Mouse (Mus musculus): ENCODE results near the gene Gls2.
"Not testable (repeated sequence)": the region's sequence is repeated elsewhere in the genome, so short reads cannot be mapped to it uniquely, and the experiment has no call there.

The Gls2 gene

DNA sequence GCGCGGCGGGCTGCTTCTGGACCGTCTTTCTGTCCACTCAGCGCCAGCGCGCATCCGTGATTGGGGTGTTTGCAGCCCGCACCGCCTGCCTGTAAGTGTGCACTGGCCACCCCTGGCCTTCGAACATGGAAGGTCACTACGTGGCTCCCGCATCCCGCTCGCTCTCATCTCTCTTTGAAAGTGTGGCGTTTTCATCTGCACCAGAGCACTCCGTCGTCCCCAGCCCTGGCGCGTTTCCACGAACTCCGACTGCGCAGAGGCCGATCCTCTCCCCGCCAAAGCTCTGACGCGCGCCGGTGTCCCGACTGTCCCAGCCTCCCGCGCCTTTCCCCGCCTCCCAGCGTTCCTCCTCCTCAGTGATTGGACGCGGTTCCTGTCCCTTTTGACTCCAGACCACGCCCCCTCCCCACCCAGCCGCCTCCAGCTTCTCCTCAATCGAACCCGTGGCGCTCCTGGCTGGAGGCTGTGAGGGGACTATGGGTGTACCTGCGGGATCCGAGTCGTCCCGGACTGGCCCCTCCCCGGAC is at the start of gene Gls2:
Gls2 (plus strand) TSS at position 434 of the 527 bp plus-strand sequence.
- peak; percentile 82 for DNase-seq (ENCODE audit: low read depth, low spot score)

DNA sequence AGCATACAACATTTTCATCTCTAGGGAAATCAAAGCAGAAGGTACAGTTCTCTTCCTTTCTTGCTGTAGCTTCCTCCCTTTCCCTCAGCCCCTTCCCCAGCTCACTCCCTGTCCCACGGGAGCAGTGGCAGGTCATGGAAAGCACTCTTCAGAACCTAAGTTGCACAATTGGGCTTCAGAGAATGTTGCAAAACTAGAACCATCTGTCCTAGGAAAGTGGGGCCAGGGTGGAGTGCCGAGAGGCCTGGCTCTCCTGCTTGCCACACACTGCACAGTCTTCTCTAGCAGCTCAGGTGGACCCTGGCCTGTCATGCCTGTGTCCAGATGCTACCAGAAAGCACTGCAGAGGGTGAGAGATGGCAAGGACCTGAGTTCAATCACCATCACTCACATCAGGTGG is 49.3 kb upstream of the Gls2 start:
- DNase-seq (ENCODE audit: low read depth, low spot score), result no peak

DNA sequence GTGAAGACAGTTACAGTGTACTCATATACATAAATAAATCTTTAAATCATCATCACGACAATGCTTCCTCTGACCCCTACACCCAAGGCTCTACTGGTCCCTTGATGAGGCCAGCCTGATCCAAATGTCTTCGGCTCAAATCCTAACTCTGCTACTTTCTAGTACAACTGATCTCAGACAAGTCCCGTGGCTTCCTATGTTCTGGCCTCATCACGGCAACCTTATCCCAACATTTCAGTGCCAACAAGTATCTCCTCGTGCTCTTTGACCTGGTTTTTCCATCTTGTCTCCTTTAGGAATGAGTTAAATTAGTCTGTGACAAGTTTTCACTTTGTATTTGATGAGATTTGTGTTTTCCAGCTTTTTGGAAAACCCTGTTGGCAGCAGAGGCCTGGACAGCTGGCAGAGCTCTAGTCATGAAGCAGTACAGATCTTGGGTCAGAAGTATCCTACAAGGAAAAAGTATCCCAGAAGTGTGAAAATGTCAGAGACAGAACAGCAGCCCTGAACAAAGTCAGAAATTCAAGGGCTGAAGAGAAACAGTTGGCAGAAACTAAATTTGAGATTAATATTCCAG is 45.4 kb upstream of the Gls2 start:
- no peak for DNase-seq (ENCODE audit: low read depth, low spot score)

DNA sequence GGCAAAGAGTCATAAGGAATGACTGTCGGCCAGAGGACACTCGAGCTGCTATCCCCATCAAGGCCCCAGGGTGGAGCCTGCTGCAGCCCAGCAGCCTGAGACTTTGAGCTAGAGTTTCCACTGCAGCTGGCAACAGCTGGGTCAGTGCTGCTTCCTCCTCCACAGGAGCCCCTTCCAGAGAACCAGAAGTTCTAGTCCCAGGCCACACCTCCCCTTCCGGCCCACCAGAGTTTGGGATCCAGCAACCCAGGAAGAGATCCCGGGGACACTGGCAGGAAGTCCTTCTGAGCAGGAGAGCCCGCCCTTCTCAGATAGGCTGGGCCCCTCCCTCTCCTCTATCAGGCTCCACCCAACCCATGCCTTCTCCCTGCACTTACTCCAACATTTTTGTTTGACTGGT is 44.7 kb upstream of the Gls2 start:
- DNase-seq (ENCODE audit: low read depth, low spot score), result no peak

DNA sequence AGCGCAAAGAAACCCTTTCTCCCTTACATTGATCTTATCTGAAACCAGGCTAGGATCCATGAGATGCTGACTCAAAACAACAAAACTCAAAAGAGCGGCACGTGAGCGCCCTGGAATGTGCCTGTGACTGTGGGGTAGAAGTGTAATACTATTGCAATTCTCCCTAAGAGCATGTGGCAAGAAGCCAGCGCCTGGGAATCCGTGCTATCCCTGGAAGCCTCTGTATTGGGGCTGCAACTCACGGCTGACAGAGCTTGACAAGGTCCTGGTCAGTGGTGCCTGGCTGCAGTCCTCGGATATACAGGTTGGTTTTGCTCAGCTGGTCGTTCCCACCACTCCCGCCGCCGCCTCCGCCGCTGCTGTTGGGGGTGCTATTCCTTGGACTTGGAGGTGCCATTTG is 43.3 kb upstream of the Gls2 start:
- DNase-seq (ENCODE audit: low read depth, low spot score), result no peak

DNA sequence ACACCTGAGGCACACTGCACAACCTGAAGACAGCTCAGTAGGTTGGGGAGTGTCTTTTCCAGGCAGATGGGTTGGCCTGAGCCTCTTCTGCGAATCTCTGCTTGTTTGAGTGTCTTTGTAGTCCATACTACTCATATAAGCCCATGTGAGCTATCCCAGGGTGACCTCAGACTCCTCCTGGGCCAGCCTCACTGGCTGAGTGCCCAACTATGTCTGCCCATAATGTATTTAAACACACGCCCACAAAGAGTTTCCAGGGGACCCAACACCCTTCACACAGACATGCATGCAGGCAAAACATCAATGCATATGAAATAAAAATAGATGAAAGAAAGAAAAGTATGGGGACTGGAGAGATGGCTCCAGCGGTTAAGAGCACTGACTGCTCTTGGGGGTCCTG is 40.3 kb upstream of the Gls2 start:
- DNase-seq (ENCODE audit: low read depth, low spot score), result no peak

DNA sequence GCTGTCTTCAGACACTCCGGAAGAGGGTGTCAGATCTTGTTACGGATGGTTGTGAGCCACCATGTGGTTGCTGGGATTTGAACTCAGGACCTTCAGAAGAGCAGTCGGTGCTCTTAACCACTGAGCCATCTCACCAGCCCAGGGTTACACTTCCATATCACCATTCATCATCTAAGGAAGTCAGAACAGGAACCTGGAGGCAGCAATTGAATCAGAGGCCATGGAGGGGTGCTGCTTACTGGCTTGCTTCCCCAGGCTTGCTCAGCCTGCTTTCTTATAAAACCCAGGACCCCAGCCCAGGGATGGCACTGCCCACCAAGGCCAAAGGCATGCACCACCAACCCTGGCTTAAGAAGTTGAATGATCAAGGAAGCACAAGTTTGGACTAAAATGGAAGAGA is 28.5 kb upstream of the Gls2 start:
- not testable (repeated sequence) for DNase-seq (ENCODE audit: low read depth, low spot score)

DNA sequence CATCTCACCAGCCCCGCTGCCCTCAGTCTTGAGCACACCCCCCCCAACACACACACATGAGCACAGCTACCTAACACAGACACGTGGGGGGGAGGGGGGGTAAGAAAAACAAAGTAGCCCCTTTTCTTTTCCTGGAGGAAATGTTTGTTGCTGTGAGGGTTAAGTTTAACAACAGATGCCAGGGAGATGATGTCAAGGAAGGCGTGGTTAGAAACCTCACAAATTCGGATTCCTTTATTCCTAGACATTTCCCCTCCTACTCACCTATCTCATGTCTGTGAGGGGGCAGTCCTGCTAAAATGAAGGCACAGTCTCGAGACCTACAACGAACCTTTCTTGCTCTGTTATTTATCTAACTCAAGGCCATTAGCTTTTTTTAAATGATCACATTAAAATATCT is 27.2 kb upstream of the Gls2 start:
- no peak for DNase-seq (ENCODE audit: low read depth, low spot score)

DNA sequence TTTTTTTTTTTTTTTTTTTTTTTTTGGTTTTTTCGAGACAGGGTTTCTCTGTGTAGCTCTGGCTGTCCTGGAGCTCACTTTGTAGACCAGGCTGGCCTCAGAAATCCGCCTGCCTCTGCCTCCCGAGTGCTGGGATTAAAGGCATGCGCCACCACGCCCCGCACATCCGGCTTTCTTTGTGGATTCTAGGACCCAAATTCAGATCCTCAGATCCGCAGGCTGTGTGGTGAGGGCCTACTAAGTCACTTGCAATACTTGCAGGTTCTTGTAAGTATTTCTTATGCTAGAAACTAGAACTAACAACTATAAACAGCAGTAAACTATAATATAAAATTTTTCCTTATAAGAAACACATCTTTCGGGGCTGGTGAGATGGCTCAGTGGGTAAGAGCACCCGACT is 22.9 kb upstream of the Gls2 start:
- not testable (repeated sequence) for DNase-seq (ENCODE audit: low read depth, low spot score)

DNA sequence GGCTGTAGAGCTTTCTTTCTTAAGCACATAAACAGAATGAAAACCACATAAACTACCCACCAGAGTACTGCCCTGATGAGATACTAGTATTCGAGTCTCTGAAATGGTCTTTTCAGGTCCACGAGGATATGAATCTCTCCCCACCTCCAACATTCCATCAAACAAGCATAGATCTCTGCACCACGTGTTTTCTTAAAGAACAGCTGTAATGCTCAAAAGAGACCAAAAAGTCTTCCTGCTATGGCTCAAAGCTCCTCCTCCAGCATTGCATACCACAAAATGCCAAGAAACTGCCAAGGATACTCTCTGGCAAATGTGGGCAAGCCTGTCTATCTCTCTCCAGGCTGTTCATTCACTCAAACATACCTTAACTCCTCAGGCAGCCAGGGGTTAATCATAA is 19.0 kb upstream of the Gls2 start:
- no peak for DNase-seq (ENCODE audit: low read depth, low spot score)

DNA sequence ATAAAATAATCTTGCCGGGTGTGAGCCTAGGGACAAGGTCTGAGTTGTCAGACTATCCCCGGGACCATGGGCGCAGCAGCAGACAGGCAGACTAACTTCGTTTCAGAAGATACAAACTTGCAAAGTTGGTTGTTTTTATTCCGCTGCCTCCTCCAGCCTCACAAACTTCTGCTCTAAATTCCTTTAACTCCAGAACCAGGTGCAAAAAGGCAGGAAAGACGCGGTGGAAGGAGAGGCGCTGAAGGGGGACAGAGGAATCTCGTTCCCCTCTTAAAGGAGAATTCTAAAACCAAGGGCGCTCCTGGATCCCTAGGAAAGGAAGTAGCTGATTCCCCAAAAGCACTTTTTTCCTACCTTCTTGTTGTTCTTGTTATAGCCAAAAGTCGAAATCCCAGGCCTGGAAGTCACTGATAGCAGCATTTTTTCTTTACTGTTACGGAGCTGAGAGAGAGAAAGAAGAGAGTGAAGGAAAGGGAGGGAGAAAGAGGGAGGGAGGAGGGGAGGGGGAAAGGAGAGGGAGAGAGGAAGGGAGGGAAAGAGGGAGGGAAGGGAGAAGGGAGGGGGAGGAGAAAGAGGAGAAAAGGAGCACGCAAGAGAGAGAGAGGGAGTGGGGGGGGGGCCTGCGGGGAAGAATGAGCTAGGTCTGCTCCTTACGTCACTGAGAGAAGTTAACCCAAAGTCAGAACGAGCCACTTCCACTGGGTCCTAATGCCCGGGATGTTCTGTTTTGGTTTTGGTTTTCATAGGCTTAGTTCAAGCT is 18.1 kb upstream of the Gls2 start:
- peak; percentile 67 for DNase-seq (ENCODE audit: low read depth, low spot score)

DNA sequence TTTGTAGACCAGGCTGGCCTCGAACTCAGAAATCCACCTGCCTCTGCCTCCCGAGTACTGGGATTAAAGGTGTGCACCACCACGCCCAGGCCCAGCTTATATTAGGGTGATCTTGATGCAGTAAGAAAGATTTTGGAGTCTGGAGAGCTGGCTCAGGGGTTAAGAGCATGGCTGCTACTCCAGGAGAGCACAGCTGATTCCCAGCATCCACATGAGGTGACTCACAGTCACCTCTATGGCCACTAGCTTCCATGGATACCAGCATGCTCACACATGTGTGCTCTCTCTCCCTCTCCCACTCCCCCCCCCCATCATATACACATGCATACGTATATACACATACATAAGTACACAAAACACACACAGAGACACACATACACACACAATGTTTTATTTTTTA is 16.9 kb upstream of the Gls2 start:
- DNase-seq (ENCODE audit: low read depth, low spot score), result no peak

DNA sequence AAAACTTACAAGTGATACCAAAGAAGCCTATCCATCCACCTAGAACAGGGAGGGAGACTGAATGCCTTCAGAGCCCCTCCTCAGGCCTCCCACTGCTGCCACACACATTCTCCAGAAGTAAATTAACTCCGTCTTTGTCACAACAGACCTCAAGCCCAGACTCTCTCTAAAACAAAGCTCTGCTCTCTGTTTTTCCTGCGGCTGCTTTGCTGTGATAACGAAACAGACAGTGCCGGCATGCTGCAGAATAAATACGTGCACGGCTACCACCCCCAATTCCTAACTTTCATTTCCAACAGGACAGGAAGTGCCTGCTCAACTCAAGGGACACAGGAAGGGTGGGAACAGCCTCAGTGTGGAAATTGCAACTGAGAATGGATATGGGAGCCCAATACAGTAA is 14.3 kb upstream of the Gls2 start, which contains the start of gene Rbms2:
Rbms2 (minus strand) TSS at position 309 of the 400 bp plus-strand sequence.
- no peak for DNase-seq (ENCODE audit: low read depth, low spot score)

DNA sequence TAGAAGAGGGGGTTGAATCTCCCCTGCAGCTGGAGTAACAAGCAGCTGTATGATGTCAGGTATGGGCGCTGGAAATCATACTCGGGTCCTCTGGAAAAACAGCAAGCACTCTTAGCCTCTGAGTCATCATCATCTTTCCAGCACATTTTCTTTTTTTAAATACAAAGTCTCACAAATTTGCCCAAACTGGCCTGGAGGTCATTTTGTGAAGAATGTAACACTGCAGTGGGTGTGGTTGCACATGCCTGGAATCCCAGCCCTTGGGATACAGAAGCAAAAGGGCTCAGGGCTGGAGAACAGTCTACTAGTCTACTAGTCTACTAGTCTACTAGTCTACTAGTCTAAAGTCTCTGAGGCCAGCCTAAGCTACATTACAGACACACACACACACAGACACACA is 10.0 kb upstream of the Gls2 start:
- DNase-seq (ENCODE audit: low read depth, low spot score), result no peak

DNA sequence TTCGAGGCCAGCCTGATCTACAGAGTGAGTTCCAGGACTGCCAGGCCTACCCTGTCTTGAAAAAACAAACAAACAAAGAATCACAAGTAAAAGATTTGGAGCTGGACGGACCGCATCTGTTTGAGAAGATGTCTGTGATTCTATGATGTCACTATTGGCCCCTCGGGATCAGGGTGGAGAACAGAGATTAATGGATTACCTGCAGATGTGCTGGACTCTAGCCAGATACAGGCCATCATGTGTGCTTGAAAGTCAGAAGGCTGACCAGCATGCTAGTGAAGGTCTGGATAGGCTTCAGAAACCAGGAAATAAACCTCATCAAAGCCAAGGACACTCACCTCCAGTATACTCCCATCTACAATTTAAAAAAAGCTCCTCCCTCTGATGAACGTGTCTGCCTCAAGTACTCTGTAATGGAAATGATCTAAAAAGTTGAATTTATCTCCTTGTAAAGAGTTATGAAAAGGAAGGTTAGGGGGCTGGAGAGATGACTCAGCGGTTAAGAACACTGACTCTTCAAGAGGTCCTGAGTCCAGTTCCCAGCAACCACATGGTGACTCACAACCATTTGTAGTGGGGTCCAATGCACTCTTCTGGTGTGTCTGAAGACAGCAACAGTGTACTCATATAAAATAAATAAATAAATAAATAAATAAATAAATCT is 8.8 kb upstream of the Gls2 start:
- DNase-seq (ENCODE audit: low read depth, low spot score), result no peak

DNA sequence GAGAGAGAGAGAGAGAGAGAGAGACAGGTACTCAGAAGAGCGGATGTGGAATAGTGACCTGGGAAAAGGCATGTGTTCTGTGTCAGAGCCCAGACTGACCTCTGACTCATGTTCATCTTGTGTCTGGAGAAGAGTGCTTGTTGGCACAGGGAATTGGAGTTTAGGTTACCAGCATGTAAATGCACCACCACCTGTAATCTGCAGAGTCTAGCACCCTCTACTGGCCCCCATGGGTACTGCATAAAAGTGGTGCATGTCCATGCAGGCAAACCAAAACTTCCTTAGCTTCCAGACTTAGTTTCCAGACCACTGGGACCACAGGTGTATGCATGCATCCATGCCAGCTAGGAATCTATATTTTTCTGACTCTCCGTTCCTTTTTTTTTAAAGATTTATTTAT is 8.3 kb upstream of the Gls2 start:
- no peak for DNase-seq (ENCODE audit: low read depth, low spot score)

DNA sequence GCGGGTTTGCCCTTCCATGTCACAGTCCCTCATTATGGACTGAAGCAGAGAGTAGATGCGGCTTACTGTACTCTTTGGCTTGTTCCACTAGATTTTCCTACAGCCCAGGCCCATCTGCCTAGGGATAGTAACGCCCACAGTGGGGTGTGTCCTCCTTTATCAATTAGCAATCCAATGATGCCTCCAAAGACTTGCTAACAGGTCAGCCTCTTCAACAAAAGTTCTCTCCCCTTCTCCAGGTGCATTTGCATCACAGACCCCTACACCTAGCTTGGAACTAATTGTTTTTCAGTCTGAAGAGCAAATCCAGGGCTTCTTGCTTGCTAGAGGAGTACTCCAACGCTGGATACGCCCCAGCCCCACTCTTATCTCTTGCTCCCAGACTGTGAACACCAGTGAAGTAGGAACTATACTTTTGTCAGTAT is 7.1 kb upstream of the Gls2 start:
- no peak for DNase-seq (ENCODE audit: low read depth, low spot score)

DNA sequence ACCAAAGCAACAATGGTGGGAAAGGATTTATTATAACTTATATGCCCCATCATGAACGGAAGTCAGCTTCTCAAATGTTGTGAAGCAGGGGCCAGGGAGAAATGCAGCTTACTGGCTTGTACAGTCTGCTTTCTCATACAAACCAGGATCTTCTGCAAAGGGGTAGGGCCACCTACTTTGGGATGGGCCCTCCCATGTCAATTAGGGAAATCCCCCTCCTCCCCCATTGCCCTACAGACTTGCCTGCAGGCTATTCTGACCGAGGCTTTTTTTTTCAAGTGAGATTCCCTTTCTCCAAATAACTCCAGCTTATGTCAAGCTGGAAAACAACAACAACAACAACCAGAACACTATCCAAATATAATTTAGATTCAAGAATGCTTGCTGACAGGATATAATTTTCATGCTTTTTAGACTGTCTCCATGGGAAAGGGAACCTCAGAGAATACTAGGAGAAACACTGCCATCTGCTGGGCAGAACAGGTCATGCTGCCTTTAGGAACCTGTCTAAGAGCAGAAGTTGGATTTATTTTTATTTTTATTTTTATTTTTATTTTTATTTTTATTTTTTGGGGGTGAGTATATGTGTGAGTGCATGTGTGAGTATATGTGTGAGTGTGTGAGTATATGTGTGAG is 5.9 kb upstream of the Gls2 start:
- DNase-seq (ENCODE audit: low read depth, low spot score), result no peak

DNA sequence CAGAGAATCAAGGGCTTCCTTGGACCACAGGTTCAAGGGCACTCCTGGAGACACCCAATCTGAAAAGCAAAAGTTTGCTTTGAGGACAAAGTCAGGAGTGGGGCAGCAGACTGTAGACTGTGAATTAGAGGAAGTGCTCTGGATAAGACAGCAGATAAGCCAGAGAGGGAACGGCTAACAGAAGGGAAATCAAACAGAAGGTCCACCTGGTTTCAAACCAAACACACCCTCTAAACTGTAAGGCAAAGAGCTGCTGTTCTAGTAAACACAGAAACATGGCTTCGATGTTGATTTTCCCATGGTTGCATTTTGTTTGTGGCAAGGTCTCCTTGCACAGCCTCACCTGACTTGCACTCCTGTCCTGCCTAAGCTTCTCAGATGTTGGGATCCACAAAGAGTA is 2.8 kb upstream of the Gls2 start:
- no peak for DNase-seq (ENCODE audit: low read depth, low spot score)

DNA sequence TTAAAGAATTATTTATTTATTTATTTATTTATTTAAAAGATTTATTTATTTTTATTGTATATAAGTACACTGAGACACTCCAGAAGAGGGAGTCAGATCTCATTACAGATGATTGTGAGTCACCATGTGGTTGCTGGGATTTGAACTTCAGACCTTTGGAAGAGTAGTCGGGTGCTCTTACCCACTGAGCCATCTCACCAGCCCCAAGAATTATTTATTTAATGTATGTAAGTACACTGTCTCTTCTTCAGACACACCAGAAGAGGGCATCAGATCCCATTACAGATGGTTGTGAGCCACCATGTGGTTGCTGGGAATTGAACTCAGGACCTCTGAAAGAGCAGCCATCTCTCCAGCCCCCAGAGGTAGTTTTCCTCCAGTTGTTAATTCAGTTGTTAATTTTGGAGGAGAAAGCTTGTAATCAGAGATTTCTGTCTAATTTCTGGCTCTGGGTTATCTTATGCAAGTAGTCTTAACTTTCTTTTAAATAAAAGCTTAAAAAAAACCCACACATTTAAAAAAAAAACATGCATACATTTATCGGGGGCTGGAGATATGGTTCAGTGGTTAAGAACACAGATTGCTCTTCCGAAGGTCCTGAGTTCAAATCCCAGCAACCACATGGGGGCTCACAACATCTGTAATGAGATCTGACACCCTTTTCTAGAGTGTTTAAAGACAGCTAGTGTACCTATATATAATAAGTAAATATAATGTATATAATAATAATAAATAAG is 2.1 kb upstream of the Gls2 start:
- not testable (repeated sequence) for DNase-seq (ENCODE audit: low read depth, low spot score)

DNA sequence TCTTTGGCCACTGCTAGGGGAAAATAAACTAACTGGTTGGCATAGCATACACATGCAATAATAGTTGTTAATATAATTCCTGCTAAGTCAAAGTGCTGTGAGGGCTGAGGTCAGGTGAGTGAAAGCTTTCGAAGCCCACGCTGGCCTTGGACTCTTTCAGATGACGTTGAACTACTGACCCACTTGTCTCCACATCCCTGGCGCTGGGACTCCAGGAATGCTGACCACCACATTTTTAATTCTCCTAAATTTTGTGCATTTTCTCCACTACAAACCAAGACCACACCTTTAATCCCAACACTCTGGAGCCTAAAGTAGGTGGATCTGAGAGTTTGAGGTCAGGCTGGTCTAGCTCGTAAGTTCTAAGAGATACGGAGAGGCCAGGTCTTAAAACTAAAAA is 1.1 kb upstream of the Gls2 start:
- no peak for DNase-seq (ENCODE audit: low read depth, low spot score)

Measured in brain, embryonic 18.5 days (tissue).